Mouse (Mus musculus): ENCODE data around the gene Sfn. TPM values are rescaled to one million over a fixed set of nuclear protein-coding genes. Genes with fewer than 3 reads are reported as not detected.
A peak's percentile ranks its signal among the peaks of the same experiment; 100 is the strongest.

Sfn gene
- polyA plus RNA-seq, 1 experiment from 2014 or later = 0.40 TPM

GRCm38 (mm10) chr4:133630326-133630920 is 28.5 kb upstream of the Sfn start:
- DNase-seq = no peak
- TF ChIP-seq EP300 (IDR thresholded peaks at IDR 0.05; ENCODE audit: low read depth) (no peak), CTCF (IDR thresholded peaks at IDR 0.05; ENCODE audit: low read depth) (no peak)
- Histone ChIP-seq H3K27me3 (ENCODE audit: insufficient read depth, low read length) (no peaks in the 10 kb centered on the region), H3K9ac (replicated peaks) (no peak overlapping the region), H3K27ac (ENCODE audit: low read depth) (peak overlapping the region; percentile 51; the same call in 1 of the 2 replicates), H3K4me1 (ENCODE audit: insufficient read depth) (peaks cover 28% of the 10 kb centered on the region), H3K36me3 (replicated peaks; ENCODE audit: insufficient read depth, low read length) (peaks cover 6% of the 10 kb centered on the region; the same call in 1 of the 2 replicates), H3K4me2 (ENCODE audit: low read depth, low read length) (peak overlapping the region; percentile 97; the same call in 1 of the 2 replicates), H3K4me3 (ENCODE audit: low read depth, low read length) (no peak overlapping the region), H3K9me3 (ENCODE audit: low read length) (no peaks in the 10 kb centered on the region)
- no peak for ATAC-seq
- 78% methylated on average over 8 of the region's 8 CpGs for WGBS (ENCODE audit: insufficient replicate concordance)

- H3K9me3 ChIP-seq (ENCODE audit: low read length) = no peaks in the 10 kb centered on the region
- no peak overlapping the region for H3K9ac ChIP-seq (replicated peaks)
- H3K36me3 ChIP-seq (replicated peaks; ENCODE audit: insufficient read depth, low read length) = peaks cover 12% of the 10 kb centered on the region; the same call in 1 of the 2 replicates
- no peak overlapping the region for H3K4me2 ChIP-seq (ENCODE audit: low read depth, low read length)
- no peak for ATAC-seq
- 62% methylated on average over 7 of the region's 7 CpGs for WGBS (ENCODE audit: insufficient replicate concordance)
- no peaks in the 10 kb centered on the region for H3K27me3 ChIP-seq (ENCODE audit: insufficient read depth, low read length)
- no peak overlapping the region for H3K4me3 ChIP-seq (ENCODE audit: low read depth, low read length)
- H3K4me1 ChIP-seq (ENCODE audit: insufficient read depth) = peaks cover 41% of the 10 kb centered on the region
- TF ChIP-seq EP300 (IDR thresholded peaks at IDR 0.05; ENCODE audit: low read depth) (no peak), CTCF (IDR thresholded peaks at IDR 0.05; ENCODE audit: low read depth) (no peak)
- H3K27ac ChIP-seq (ENCODE audit: low read depth) = no peak overlapping the region
- DNase-seq = no peak
These were observed 27.2 kb upstream of the Sfn start for GRCm38 (mm10) chr4:133629191-133629590.

- no peak for TF ChIP-seq EP300 (IDR thresholded peaks at IDR 0.05; ENCODE audit: low read depth)
- no peak for TF ChIP-seq CTCF (IDR thresholded peaks at IDR 0.05; ENCODE audit: low read depth)
- Histone ChIP-seq H3K27me3 (ENCODE audit: insufficient read depth, low read length) (no peaks in the 10 kb centered on the region), H3K9ac (replicated peaks) (no peak overlapping the region), H3K4me1 (ENCODE audit: insufficient read depth) (peaks cover 41% of the 10 kb centered on the region), H3K4me3 (ENCODE audit: low read depth, low read length) (no peak overlapping the region), H3K9me3 (ENCODE audit: low read length) (no peaks in the 10 kb centered on the region), H3K4me2 (ENCODE audit: low read depth, low read length) (no peak overlapping the region), H3K27ac (ENCODE audit: low read depth) (no peak overlapping the region), H3K36me3 (replicated peaks; ENCODE audit: insufficient read depth, low read length) (peaks cover 18% of the 10 kb centered on the region; the same call in 1 of the 2 replicates)
- ATAC-seq (no peak), DNase-seq (no peak)
- 60% methylated on average over 2 of the region's 2 CpGs for WGBS (ENCODE audit: insufficient replicate concordance)
These were observed 26.5 kb upstream of the Sfn start for GRCm38 (mm10) chr4:133628517-133628916.

GRCm38 (mm10) chr4:133627039-133627438 is 25.1 kb upstream of the Sfn start:
- no peak for DNase-seq
- Histone ChIP-seq H3K27ac (ENCODE audit: low read depth) (peak overlapping the region; percentile 85; the same call in 1 of the 2 replicates), H3K36me3 (replicated peaks; ENCODE audit: insufficient read depth, low read length) (peaks cover 18% of the 10 kb centered on the region; the same call in 1 of the 2 replicates), H3K9ac (replicated peaks) (no peak overlapping the region), H3K4me3 (ENCODE audit: low read depth, low read length) (no peak overlapping the region), H3K27me3 (ENCODE audit: insufficient read depth, low read length) (no peaks in the 10 kb centered on the region), H3K9me3 (ENCODE audit: low read length) (no peaks in the 10 kb centered on the region), H3K4me2 (ENCODE audit: low read depth, low read length) (no peak overlapping the region), H3K4me1 (ENCODE audit: insufficient read depth) (peaks cover 35% of the 10 kb centered on the region)
- ATAC-seq = no peak
- 86% methylated on average over 14 of the region's 14 CpGs for WGBS (ENCODE audit: insufficient replicate concordance)
- TF ChIP-seq EP300 (IDR thresholded peaks at IDR 0.05; ENCODE audit: low read depth) (no peak), CTCF (IDR thresholded peaks at IDR 0.05; ENCODE audit: low read depth) (no peak)

GRCm38 (mm10) chr4:133626621-133627020 is 24.7 kb upstream of the Sfn start:
- no peak overlapping the region for H3K9ac ChIP-seq (replicated peaks)
- WGBS (ENCODE audit: insufficient replicate concordance) = 88% methylated on average over 9 of the region's 9 CpGs

GRCm38 (mm10) chr4:133626221-133626620 is 24.3 kb upstream of the Sfn start:
- Histone ChIP-seq H3K4me1 (ENCODE audit: insufficient read depth) (peaks cover 29% of the 10 kb centered on the region), H3K9me3 (ENCODE audit: low read length) (no peaks in the 10 kb centered on the region), H3K27ac (ENCODE audit: low read depth) (peak overlapping the region; percentile 85), H3K4me3 (ENCODE audit: low read depth, low read length) (no peak overlapping the region), H3K36me3 (replicated peaks; ENCODE audit: insufficient read depth, low read length) (peaks cover 18% of the 10 kb centered on the region; the same call in 1 of the 2 replicates), H3K27me3 (ENCODE audit: insufficient read depth, low read length) (no peaks in the 10 kb centered on the region), H3K4me2 (ENCODE audit: low read depth, low read length) (no peak overlapping the region), H3K9ac (replicated peaks) (no peak overlapping the region)
- ATAC-seq = peak; percentile 4; the same call in 1 of the 2 replicates
- DNase-seq = no peak
- TF ChIP-seq EP300 (IDR thresholded peaks at IDR 0.05; ENCODE audit: low read depth) (no peak), CTCF (IDR thresholded peaks at IDR 0.05; ENCODE audit: low read depth) (no peak)
- WGBS (ENCODE audit: insufficient replicate concordance) = 50% methylated on average over 5 of the region's 5 CpGs

More at GRCm38 (mm10) chr4:133626621-133627020, 24.7 kb upstream of the Sfn start:
- Histone ChIP-seq H3K27me3 (ENCODE audit: insufficient read depth, low read length) (no peaks in the 10 kb centered on the region), H3K4me3 (ENCODE audit: low read depth, low read length) (no peak overlapping the region), H3K36me3 (replicated peaks; ENCODE audit: insufficient read depth, low read length) (peaks cover 18% of the 10 kb centered on the region; the same call in 1 of the 2 replicates), H3K9me3 (ENCODE audit: low read length) (no peaks in the 10 kb centered on the region), H3K4me2 (ENCODE audit: low read depth, low read length) (no peak overlapping the region), H3K27ac (ENCODE audit: low read depth) (peak overlapping the region; percentile 85), H3K4me1 (ENCODE audit: insufficient read depth) (peaks cover 33% of the 10 kb centered on the region)
- no peak for ATAC-seq
- no peak for DNase-seq
- TF ChIP-seq EP300 (IDR thresholded peaks at IDR 0.05; ENCODE audit: low read depth) (no peak), CTCF (IDR thresholded peaks at IDR 0.05; ENCODE audit: low read depth) (no peak)

All from liver, postnatal 0 days (tissue).